Mouse (Mus musculus): ENCODE results near the gene Lhfpl4.

The Lhfpl4 gene

GRCm38 (mm10) chr6:113169852-113170251, 25.3 kb downstream of the Lhfpl4 start:
- DNase-seq (ENCODE audit: inconsistent age in 2 of 2, low spot score in 1 of 2) = no peak

- no peak for DNase-seq (ENCODE audit: inconsistent age in 2 of 2, low spot score in 1 of 2)
Measured at GRCm38 (mm10) chr6:113168316-113168975, 26.7 kb downstream of the Lhfpl4 start.

GRCm38 (mm10) chr6:113166661-113167251, 28.4 kb downstream of the Lhfpl4 start:
- DNase-seq (ENCODE audit: inconsistent age in 2 of 2, low spot score in 1 of 2) = peak; percentile 92 to 96

- DNase-seq (ENCODE audit: inconsistent age in 2 of 2, low spot score in 1 of 2) = no peak
Measured at GRCm38 (mm10) chr6:113163513-113163912, 31.7 kb downstream of the Lhfpl4 start.

GRCm38 (mm10) chr6:113161982-113162381, 33.2 kb downstream of the Lhfpl4 start:
- DNase-seq (ENCODE audit: inconsistent age in 2 of 2, low spot score in 1 of 2) = peak in 1 of 2 experiments; percentile 31

- DNase-seq (ENCODE audit: inconsistent age in 2 of 2, low spot score in 1 of 2) = no peak
Measured at GRCm38 (mm10) chr6:113160106-113160505, 35.1 kb downstream of the Lhfpl4 start.

- no peak for DNase-seq (ENCODE audit: inconsistent age in 2 of 2, low spot score in 1 of 2)
Measured at GRCm38 (mm10) chr6:113156064-113156463, 39.1 kb downstream of the Lhfpl4 start.

- no peak for DNase-seq (ENCODE audit: inconsistent age in 2 of 2, low spot score in 1 of 2)
Measured at GRCm38 (mm10) chr6:113154886-113155285, 40.3 kb downstream of the Lhfpl4 start.

- DNase-seq (ENCODE audit: inconsistent age in 2 of 2, low spot score in 1 of 2) = no peak
Measured at GRCm38 (mm10) chr6:113154071-113154470, 41.1 kb downstream of the Lhfpl4 start.

GRCm38 (mm10) chr6:113145249-113145648, 49.9 kb downstream of the Lhfpl4 start:
- DNase-seq (ENCODE audit: inconsistent age in 2 of 2, low spot score in 1 of 2) = no peak

- peak in 1 of 2 experiments; percentile 71 for DNase-seq (ENCODE audit: inconsistent age in 2 of 2, low spot score in 1 of 2)
Measured at GRCm38 (mm10) chr6:113144764-113145163, 50.4 kb downstream of the Lhfpl4 start.

- DNase-seq (ENCODE audit: inconsistent age in 2 of 2, low spot score in 1 of 2) = no peak
Measured at GRCm38 (mm10) chr6:113141389-113142094, 53.6 kb downstream of the Lhfpl4 start.

GRCm38 (mm10) chr6:113133360-113133759, 61.8 kb downstream of the Lhfpl4 start:
- no peak for DNase-seq (ENCODE audit: inconsistent age in 2 of 2, low spot score in 1 of 2)

- no peak for DNase-seq (ENCODE audit: inconsistent age in 2 of 2, low spot score in 1 of 2)
Measured at GRCm38 (mm10) chr6:113120806-113121205, 74.4 kb downstream of the Lhfpl4 start.
